Mouse (Mus musculus) E14TG2a.4 (cell line): ENCODE data around the gene Tbc1d4.

Experiments
- CTCF ChIP-seq: conservative IDR thresholded peaks from 2 replicates; pipeline ENCODE4 v1.5.1; 2014; ENCODE audit warnings: low read length
- NANOG ChIP-seq: IDR thresholded peaks from 2 replicates; pipeline ENCODE4 v1.6.1; 2014; ENCODE audit warnings: borderline replicate concordance, low read length, mixed read lengths
- POU5F1 ChIP-seq: IDR thresholded peaks from 2 replicates; pipeline ENCODE4 v1.6.1; 2014; ENCODE audit warnings: low read length, borderline replicate concordance

GRCm38 (mm10) chr14:101501452-101501851 lies 107.5 kb downstream of the Tbc1d4 start:
- TF ChIP-seq CTCF = no peak
- no peak for TF ChIP-seq NANOG
- TF ChIP-seq POU5F1 = no peak
